Mouse (Mus musculus): ENCODE measurements around the gene Gm17617. TPM values are rescaled to one million over a fixed set of nuclear protein-coding genes. Genes with fewer than 3 reads are reported as not detected.

The Gm17617 gene
- not detected for total RNA-seq (2021)
- long read RNA-seq, experiment 1: 0 reads
- long read RNA-seq, experiment 2: 0 reads

- intact Hi-C loops (cut with DNase I): no loop called here
- Histone ChIP-seq H3K27ac (no peak within 1 kb of the TSS), H3K4me3 (no peak within 1 kb of the TSS)
- TF ChIP-seq CTCF (IDR thresholded peaks at IDR 0.05): no peak
- no peak for DNase-seq (ENCODE audit: extremely low spot score in 1 of 2, low spot score in 2 of 2)
Measured at GRCm38 (mm10) chr13:55133448-55133847, at the start of gene Gm17617. TSS of gene Gm17617 (minus strand) at chr13:55133548.

GRCm38 (mm10) chr13:55182173-55182894 lies 49.0 kb upstream of the Gm17617 start:
- peak; percentile 59 to 61 for DNase-seq (ENCODE audit: extremely low spot score in 1 of 2, low spot score in 2 of 2)
- peak; percentile 50 for TF ChIP-seq CTCF (IDR thresholded peaks at IDR 0.05)
- intact Hi-C loops (cut with DNase I): no loop called here
- Histone ChIP-seq H3K4me3 (peak overlapping the region; percentile 44), H3K27ac (peak overlapping the region; percentile 88)

- TF ChIP-seq CTCF (IDR thresholded peaks at IDR 0.05): no peak
- peak overlapping the region; percentile 88 for H3K27ac ChIP-seq
- intact Hi-C loops (cut with DNase I): no loop called here
- no peak for DNase-seq (ENCODE audit: extremely low spot score in 1 of 2, low spot score in 2 of 2)
- peak overlapping the region; percentile 44 for H3K4me3 ChIP-seq
Measured at GRCm38 (mm10) chr13:55181786-55182172, 48.4 kb upstream of the Gm17617 start.

GRCm38 (mm10) chr13:55179591-55179990 lies 46.2 kb upstream of the Gm17617 start:
- no peak for TF ChIP-seq CTCF (IDR thresholded peaks at IDR 0.05)
- intact Hi-C loops (cut with DNase I): loop anchor here (2.0 kb wide), 4 partner anchors 45 to 463 kb away; partner anchors contain the start of gene Uimc1

GRCm38 (mm10) chr13:55178556-55178955 lies 45.2 kb upstream of the Gm17617 start:
- intact Hi-C loops (cut with DNase I): loop anchor here (2.0 kb wide), 4 partner anchors 44 to 462 kb away; partner anchors contain the start of gene Uimc1
- peak; percentile 72 for TF ChIP-seq CTCF (IDR thresholded peaks at IDR 0.05)

More at GRCm38 (mm10) chr13:55179591-55179990, 46.2 kb upstream of the Gm17617 start:
- Histone ChIP-seq H3K4me3 (no peak overlapping the region), H3K27ac (no peak overlapping the region)
- DNase-seq (ENCODE audit: extremely low spot score in 1 of 2, low spot score in 2 of 2): no peak

GRCm38 (mm10) chr13:55177903-55178496 lies 44.7 kb upstream of the Gm17617 start:
- intact Hi-C loops (cut with DNase I): loop anchor here (2.0 kb wide), 4 partner anchors 43 to 461 kb away; partner anchors contain the start of gene Uimc1
- no peak overlapping the region for H3K4me3 ChIP-seq
- peak; percentile 48 for TF ChIP-seq CTCF (IDR thresholded peaks at IDR 0.05)
- H3K27ac ChIP-seq: no peak overlapping the region
- no peak for DNase-seq (ENCODE audit: extremely low spot score in 1 of 2, low spot score in 2 of 2)

More at GRCm38 (mm10) chr13:55178556-55178955, 45.2 kb upstream of the Gm17617 start:
- peak; percentile 69 to 73 for DNase-seq (ENCODE audit: extremely low spot score in 1 of 2, low spot score in 2 of 2)
- Histone ChIP-seq H3K4me3 (no peak overlapping the region), H3K27ac (no peak overlapping the region)

GRCm38 (mm10) chr13:55176265-55176664 lies 42.9 kb upstream of the Gm17617 start:
- no peak for DNase-seq (ENCODE audit: extremely low spot score in 1 of 2, low spot score in 2 of 2)
- intact Hi-C loops (cut with DNase I): no loop called here

GRCm38 (mm10) chr13:55174347-55174746 lies 41.0 kb upstream of the Gm17617 start:
- DNase-seq (ENCODE audit: extremely low spot score in 1 of 2, low spot score in 2 of 2): no peak
- intact Hi-C loops (cut with DNase I): no loop called here
- Histone ChIP-seq H3K27ac (no peak overlapping the region), H3K4me3 (no peak overlapping the region)
- no peak for TF ChIP-seq CTCF (IDR thresholded peaks at IDR 0.05)

More at GRCm38 (mm10) chr13:55176265-55176664, 42.9 kb upstream of the Gm17617 start:
- Histone ChIP-seq H3K4me3 (no peak overlapping the region), H3K27ac (no peak overlapping the region)
- TF ChIP-seq CTCF (IDR thresholded peaks at IDR 0.05): no peak

- H3K27ac ChIP-seq: no peak overlapping the region
Measured at GRCm38 (mm10) chr13:55172336-55172770, 39.0 kb upstream of the Gm17617 start.

GRCm38 (mm10) chr13:55171517-55172335 lies 38.4 kb upstream of the Gm17617 start:
- peak in 1 of 2 experiments; percentile 33 for DNase-seq (ENCODE audit: extremely low spot score in 1 of 2, low spot score in 2 of 2)
- no peak overlapping the region for H3K4me3 ChIP-seq
- no peak for TF ChIP-seq CTCF (IDR thresholded peaks at IDR 0.05)
- intact Hi-C loops (cut with DNase I): no loop called here
- H3K27ac ChIP-seq: no peak overlapping the region; the same call in 1 of the 2 replicates

More at GRCm38 (mm10) chr13:55172336-55172770, 39.0 kb upstream of the Gm17617 start:
- TF ChIP-seq CTCF (IDR thresholded peaks at IDR 0.05): no peak
- no peak for DNase-seq (ENCODE audit: extremely low spot score in 1 of 2, low spot score in 2 of 2)
- no peak overlapping the region for H3K4me3 ChIP-seq
- intact Hi-C loops (cut with DNase I): no loop called here

- Histone ChIP-seq H3K27ac (no peak overlapping the region), H3K4me3 (no peak overlapping the region)
- TF ChIP-seq CTCF (IDR thresholded peaks at IDR 0.05): no peak
- DNase-seq (ENCODE audit: extremely low spot score in 1 of 2, low spot score in 2 of 2): peak; percentile 30 to 41
- intact Hi-C loops (cut with DNase I): loop anchor here (10.0 kb wide), 1 partner anchor 244 kb away; no protein-coding TSS in a partner anchor
Measured at GRCm38 (mm10) chr13:55168958-55169369, 35.6 kb upstream of the Gm17617 start.

All from left cerebral cortex, adult 2 months (tissue).